Mouse (Mus musculus): ENCODE data around the gene Nos1ap.

Gene Nos1ap

GRCm38 (mm10) chr1:170545286-170545685 is 44.4 kb downstream of the Nos1ap start:
- no peak for DNase-seq (ENCODE audit: low spot score)

GRCm38 (mm10) chr1:170539507-170539906 is 50.2 kb downstream of the Nos1ap start:
- no peak for DNase-seq (ENCODE audit: low spot score)

- DNase-seq (ENCODE audit: low spot score) = peak; percentile 42
Observed at GRCm38 (mm10) chr1:170538481-170539061, 51.1 kb downstream of the Nos1ap start.

- DNase-seq (ENCODE audit: low spot score) = no peak
Observed at GRCm38 (mm10) chr1:170536344-170536743, 53.3 kb downstream of the Nos1ap start.

- no peak for DNase-seq (ENCODE audit: low spot score)
Observed at GRCm38 (mm10) chr1:170535221-170535620, 54.4 kb downstream of the Nos1ap start.

GRCm38 (mm10) chr1:170531286-170531685 is 58.4 kb downstream of the Nos1ap start:
- no peak for DNase-seq (ENCODE audit: low spot score)

GRCm38 (mm10) chr1:170530456-170530855 is 59.2 kb downstream of the Nos1ap start:
- no peak for DNase-seq (ENCODE audit: low spot score)

GRCm38 (mm10) chr1:170522891-170523290 is 66.8 kb downstream of the Nos1ap start:
- no peak for DNase-seq (ENCODE audit: low spot score)

GRCm38 (mm10) chr1:170521520-170522205 is 68.0 kb downstream of the Nos1ap start:
- peak; percentile 40 for DNase-seq (ENCODE audit: low spot score)

GRCm38 (mm10) chr1:170520206-170520605 is 69.5 kb downstream of the Nos1ap start:
- no peak for DNase-seq (ENCODE audit: low spot score)

GRCm38 (mm10) chr1:170519631-170520030 is 70.0 kb downstream of the Nos1ap start:
- no peak for DNase-seq (ENCODE audit: low spot score)

GRCm38 (mm10) chr1:170516182-170516581 is 73.5 kb downstream of the Nos1ap start:
- no peak for DNase-seq (ENCODE audit: low spot score)

- DNase-seq (ENCODE audit: low spot score) = no peak
Observed at GRCm38 (mm10) chr1:170515455-170515854, 74.2 kb downstream of the Nos1ap start.

- no peak for DNase-seq (ENCODE audit: low spot score)
Observed at GRCm38 (mm10) chr1:170514226-170514625, 75.4 kb downstream of the Nos1ap start.

GRCm38 (mm10) chr1:170512429-170513097 is 77.1 kb downstream of the Nos1ap start:
- DNase-seq (ENCODE audit: low spot score) = no peak

- no peak for DNase-seq (ENCODE audit: low spot score)
Observed at GRCm38 (mm10) chr1:170510595-170511240, 78.9 kb downstream of the Nos1ap start.

GRCm38 (mm10) chr1:170506309-170506708 is 83.4 kb downstream of the Nos1ap start:
- DNase-seq (ENCODE audit: low spot score) = no peak

GRCm38 (mm10) chr1:170505107-170505506 is 84.6 kb downstream of the Nos1ap start:
- no peak for DNase-seq (ENCODE audit: low spot score)

- no peak for DNase-seq (ENCODE audit: low spot score)
Observed at GRCm38 (mm10) chr1:170504378-170504777, 85.3 kb downstream of the Nos1ap start.

- no peak for DNase-seq (ENCODE audit: low spot score)
Observed at GRCm38 (mm10) chr1:170503277-170503739, 86.4 kb downstream of the Nos1ap start.

- DNase-seq (ENCODE audit: low spot score) = no peak
Observed at GRCm38 (mm10) chr1:170502491-170503276, 87.0 kb downstream of the Nos1ap start.

GRCm38 (mm10) chr1:170501970-170502369 is 87.7 kb downstream of the Nos1ap start:
- no peak for DNase-seq (ENCODE audit: low spot score)

Measured in testis, postnatal 14 days (tissue).